Mouse (Mus musculus): ENCODE measurements around the gene Lhx2. TPM values are rescaled to one million over a fixed set of nuclear protein-coding genes. Genes with fewer than 3 reads are reported as not detected.

Gene Lhx2
- polyA plus RNA-seq, 1 experiment from 2014 or later, result not detected

- no peak overlapping the region for H3K9ac ChIP-seq
- peaks cover 100% of the 10 kb centered on the region for H3K27me3 ChIP-seq
- H3K4me2 ChIP-seq, result no peak overlapping the region
- H3K4me1 ChIP-seq, result peaks cover 26% of the 10 kb centered on the region
- no peaks in the 10 kb centered on the region for H3K9me3 ChIP-seq
- no peaks in the 10 kb centered on the region for H3K36me3 ChIP-seq
- H3K4me3 ChIP-seq, result no peak overlapping the region
- 3% methylated on average over 19 of the region's 19 CpGs for WGBS
- H3K27ac ChIP-seq, result no peak overlapping the region
- ATAC-seq (ENCODE audit: borderline replicate concordance, extremely low read depth, low FRiP score, low TSS enrichment), result no peak
These were observed 9.8 kb downstream of the Lhx2 start for GRCm38 (mm10) chr2:38348660-38349420.

- WGBS, result 7% methylated on average over 12 of the region's 12 CpGs
- Histone ChIP-seq H3K27ac (no peak overlapping the region), H3K27me3 (peaks cover 100% of the 10 kb centered on the region), H3K4me2 (peak overlapping the region; percentile 75; the same call in 1 of the 2 replicates), H3K9me3 (no peaks in the 10 kb centered on the region), H3K4me3 (0 out of 2 replicates have a peak overlapping the region, but pooled peaks have one; percentile 36), H3K4me1 (peaks cover 26% of the 10 kb centered on the region), H3K9ac (no peak overlapping the region), H3K36me3 (no peaks in the 10 kb centered on the region)
- no peak for ATAC-seq (ENCODE audit: borderline replicate concordance, extremely low read depth, low FRiP score, low TSS enrichment)
These were observed 10.6 kb downstream of the Lhx2 start for GRCm38 (mm10) chr2:38349447-38350350.

GRCm38 (mm10) chr2:38350386-38350785 is 11.3 kb downstream of the Lhx2 start:
- Histone ChIP-seq H3K4me1 (peaks cover 26% of the 10 kb centered on the region), H3K27me3 (peaks cover 100% of the 10 kb centered on the region), H3K9ac (no peak overlapping the region), H3K27ac (no peak overlapping the region), H3K4me3 (peak overlapping the region; percentile 36), H3K36me3 (no peaks in the 10 kb centered on the region), H3K4me2 (peak overlapping the region; percentile 75), H3K9me3 (no peaks in the 10 kb centered on the region)
- 1% methylated on average over 13 of the region's 13 CpGs for WGBS
- peak; percentile 17; the same call in 1 of the 2 replicates for ATAC-seq (ENCODE audit: borderline replicate concordance, extremely low read depth, low FRiP score, low TSS enrichment)

- peak; percentile 92 for ATAC-seq (ENCODE audit: borderline replicate concordance, extremely low read depth, low FRiP score, low TSS enrichment)
- WGBS, result 0% methylated on average over 36 of the region's 37 CpGs
- no peaks in the 10 kb centered on the region for H3K36me3 ChIP-seq
- H3K4me2 ChIP-seq, result peak overlapping the region; percentile 75
- peaks cover 26% of the 10 kb centered on the region for H3K4me1 ChIP-seq
- H3K27ac ChIP-seq, result no peak overlapping the region
- peaks cover 100% of the 10 kb centered on the region for H3K27me3 ChIP-seq
- peak overlapping the region; percentile 36 for H3K4me3 ChIP-seq
- H3K9ac ChIP-seq, result no peak overlapping the region
- H3K9me3 ChIP-seq, result no peaks in the 10 kb centered on the region
These were observed 11.7 kb downstream of the Lhx2 start for GRCm38 (mm10) chr2:38350796-38351195.

GRCm38 (mm10) chr2:38351641-38352320 is 12.7 kb downstream of the Lhx2 start:
- WGBS, result 1% methylated on average over 45 of the region's 57 CpGs
- no peaks in the 10 kb centered on the region for H3K9me3 ChIP-seq
- peak overlapping the region; percentile 36 for H3K4me3 ChIP-seq
- H3K4me1 ChIP-seq, result peaks cover 32% of the 10 kb centered on the region
- H3K4me2 ChIP-seq, result peak overlapping the region; percentile 75
- H3K27me3 ChIP-seq, result peaks cover 100% of the 10 kb centered on the region
- no peak for ATAC-seq (ENCODE audit: borderline replicate concordance, extremely low read depth, low FRiP score, low TSS enrichment)
- no peaks in the 10 kb centered on the region for H3K36me3 ChIP-seq
- H3K9ac ChIP-seq, result no peak overlapping the region
- H3K27ac ChIP-seq, result no peak overlapping the region

- Histone ChIP-seq H3K4me3 (no peak overlapping the region), H3K4me1 (peaks cover 36% of the 10 kb centered on the region), H3K9me3 (no peaks in the 10 kb centered on the region), H3K27me3 (peaks cover 100% of the 10 kb centered on the region), H3K27ac (no peak overlapping the region), H3K36me3 (no peaks in the 10 kb centered on the region), H3K9ac (no peak overlapping the region), H3K4me2 (peak overlapping the region; percentile 75; the same call in 1 of the 2 replicates)
- 3% methylated on average over 21 of the region's 21 CpGs for WGBS
- ATAC-seq (ENCODE audit: borderline replicate concordance, extremely low read depth, low FRiP score, low TSS enrichment), result no peak
These were observed 13.4 kb downstream of the Lhx2 start for GRCm38 (mm10) chr2:38352321-38353007.

GRCm38 (mm10) chr2:38353008-38353379 is 13.9 kb downstream of the Lhx2 start:
- Histone ChIP-seq H3K4me3 (no peak overlapping the region), H3K4me1 (peaks cover 32% of the 10 kb centered on the region), H3K9me3 (no peaks in the 10 kb centered on the region), H3K27ac (no peak overlapping the region), H3K4me2 (no peak overlapping the region), H3K9ac (no peak overlapping the region), H3K27me3 (peaks cover 100% of the 10 kb centered on the region), H3K36me3 (no peaks in the 10 kb centered on the region)
- 5% methylated on average over 10 of the region's 10 CpGs for whole genome bisulfite sequencing
- ATAC-seq (ENCODE audit: borderline replicate concordance, extremely low read depth, low FRiP score, low TSS enrichment), result no peak

- 7% methylated on average over 4 of the region's 4 CpGs for WGBS
- H3K9me3 ChIP-seq, result no peaks in the 10 kb centered on the region
- no peak overlapping the region for H3K9ac ChIP-seq
- no peak overlapping the region for H3K27ac ChIP-seq
- H3K27me3 ChIP-seq, result peaks cover 100% of the 10 kb centered on the region
- no peak overlapping the region for H3K4me2 ChIP-seq
- no peak overlapping the region for H3K4me3 ChIP-seq
- H3K36me3 ChIP-seq, result no peaks in the 10 kb centered on the region
- ATAC-seq (ENCODE audit: borderline replicate concordance, extremely low read depth, low FRiP score, low TSS enrichment), result no peak
- peaks cover 29% of the 10 kb centered on the region for H3K4me1 ChIP-seq
These were observed 14.6 kb downstream of the Lhx2 start for GRCm38 (mm10) chr2:38353664-38354063.

GRCm38 (mm10) chr2:38354179-38354716 is 15.2 kb downstream of the Lhx2 start:
- H3K9ac ChIP-seq, result no peak overlapping the region
- no peak overlapping the region for H3K4me3 ChIP-seq
- no peaks in the 10 kb centered on the region for H3K36me3 ChIP-seq
- no peak overlapping the region for H3K27ac ChIP-seq
- 3% methylated on average over 22 of the region's 22 CpGs for WGBS
- peaks cover 33% of the 10 kb centered on the region for H3K4me1 ChIP-seq
- peaks cover 100% of the 10 kb centered on the region for H3K27me3 ChIP-seq
- H3K4me2 ChIP-seq, result no peak overlapping the region
- H3K9me3 ChIP-seq, result no peaks in the 10 kb centered on the region
- no peak for ATAC-seq (ENCODE audit: borderline replicate concordance, extremely low read depth, low FRiP score, low TSS enrichment)

GRCm38 (mm10) chr2:38354717-38355510 is 15.8 kb downstream of the Lhx2 start:
- Histone ChIP-seq H3K4me3 (no peak overlapping the region), H3K27me3 (peaks cover 100% of the 10 kb centered on the region), H3K27ac (no peak overlapping the region), H3K4me2 (no peak overlapping the region), H3K36me3 (no peaks in the 10 kb centered on the region), H3K4me1 (peaks cover 33% of the 10 kb centered on the region), H3K9ac (no peak overlapping the region), H3K9me3 (no peaks in the 10 kb centered on the region)
- WGBS, result under 1% methylated on average over 34 of the region's 34 CpGs
- ATAC-seq (ENCODE audit: borderline replicate concordance, extremely low read depth, low FRiP score, low TSS enrichment), result no peak
